Comparison of ENCODE assay signal across 18 mouse cellular contexts in the genomic region with DNA sequence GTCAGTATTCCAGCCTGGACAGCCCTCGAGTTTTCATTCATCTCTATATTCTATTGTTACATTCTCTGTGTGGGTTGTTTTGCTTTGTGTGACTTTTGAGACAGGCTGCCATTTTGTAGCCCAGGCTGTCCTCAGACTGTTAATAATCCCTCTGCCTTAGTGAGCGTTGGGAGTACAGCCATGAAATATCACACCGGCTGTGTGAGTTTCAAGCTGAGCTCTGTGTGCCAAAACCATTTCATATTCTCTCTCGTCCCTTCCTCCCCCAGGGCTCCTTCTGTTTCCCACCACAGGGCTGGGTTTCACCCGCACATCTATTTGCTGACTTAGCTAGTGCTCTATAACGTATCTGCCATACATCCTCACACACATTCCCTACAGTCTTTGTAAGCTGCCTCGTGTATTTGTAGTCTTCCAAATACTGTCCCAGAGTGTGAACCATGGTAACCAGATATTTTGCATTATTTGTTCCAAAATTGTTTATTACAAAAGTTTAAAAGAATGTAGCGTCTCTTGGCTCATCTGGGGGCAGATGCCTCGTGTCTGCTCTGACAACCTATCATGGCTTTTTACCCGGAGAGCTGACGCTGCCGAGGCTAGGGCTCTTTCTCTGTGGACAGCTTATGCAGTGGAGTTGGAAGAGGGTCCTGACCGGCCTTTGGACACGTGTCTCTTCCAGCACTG.
A peak's percentile ranks its signal among the peaks of the same experiment; 100 is the strongest.
DNase-seq lines count a peak whose midpoint lies in the region; ATAC-seq and TF ChIP-seq lines count a peak whose summit lies in the region.
"Had no signal": no experiment of that assay in that cellular context is flagged by ENCODE, and none has a peak within 500 bp of the region (broad histone marks: within the 10 kb centered on the region; RNA-seq: fewer than 3 reads in every experiment).

No protein-coding gene starts in this region.

- H3K36me3 ChIP-seq in forebrain, embryonic 14.5 days (ENCODE audit: control insufficient read depth, insufficient read depth, low read length) = peaks cover 36% of the 10 kb centered on the region
- H3K36me3 ChIP-seq in forebrain, embryonic 12.5 days (replicated peaks) = peaks cover 33% of the 10 kb centered on the region
- H3K36me3 ChIP-seq in heart, embryonic 12.5 days = peaks cover 40% of the 10 kb centered on the region

- H3K27me3 ChIP-seq in forebrain, embryonic 14.5 days (replicated peaks; ENCODE audit: control insufficient read depth, insufficient read depth, low read length) = no peaks in the 10 kb centered on the region
- no peaks in the 10 kb centered on the region for H3K27me3 ChIP-seq in forebrain, embryonic 12.5 days
- H3K27me3 ChIP-seq in heart, embryonic 12.5 days (replicated peaks) = no peaks in the 10 kb centered on the region
- H3K27me3 ChIP-seq: embryonic facial prominence, embryonic 12.5 days; hindbrain, embryonic 12.5 days; limb, embryonic 15.5 days had no signal

- H3K4me3 ChIP-seq in forebrain, embryonic 14.5 days (ENCODE audit: low read depth, low read length) = no peak overlapping the region
- no peak overlapping the region for H3K4me3 ChIP-seq in forebrain, embryonic 12.5 days (replicated peaks)
- no peak overlapping the region for H3K4me3 ChIP-seq in heart, embryonic 12.5 days
- H3K4me3 ChIP-seq: embryonic facial prominence, embryonic 12.5 days; hindbrain, embryonic 12.5 days; limb, embryonic 15.5 days; midbrain, embryonic 10.5 days; myocyte had no signal

- peak; percentile 61 for DNase-seq in forebrain, embryonic 14.5 days (ENCODE audit: low spot score)
- DNase-seq in layer of hippocampus, adult 18-20 months (ENCODE audit: low spot score in 2 of 2) = peak; percentile 74 to 88
- no peak for DNase-seq in layer of hippocampus, postnatal 25 days (ENCODE audit: extremely low spot score in 1 of 2, low spot score in 1 of 2)
- peak; percentile 70 for DNase-seq in brain, embryonic 14.5 days (ENCODE audit: low read depth)
- DNase-seq in layer of hippocampus, postnatal 14 days (ENCODE audit: low spot score in 2 of 2) = peak; percentile 51 to 88
- DNase-seq: heart, adult 18-20 months; kidney, adult 18-20 months; kidney, postnatal 14 days; liver, postnatal 0 days had no signal

- TF ChIP-seq CTCF in brain, embryonic 14.5 days (IDR thresholded peaks at IDR 0.05; ENCODE audit: borderline replicate concordance, extremely low read depth, insufficient read depth, insufficient read length) = no peak

- peaks cover 18% of the 10 kb centered on the region for H3K4me1 ChIP-seq in forebrain, embryonic 14.5 days (ENCODE audit: control insufficient read depth, insufficient read depth, low read length)
- H3K4me1 ChIP-seq in forebrain, embryonic 12.5 days = peaks cover 39% of the 10 kb centered on the region
- peaks cover 13% of the 10 kb centered on the region for H3K4me1 ChIP-seq in heart, embryonic 12.5 days (replicated peaks)

- no peaks in the 10 kb centered on the region for H3K9me3 ChIP-seq in forebrain, embryonic 14.5 days (replicated peaks; ENCODE audit: control insufficient read depth, low read length)
- no peaks in the 10 kb centered on the region for H3K9me3 ChIP-seq in forebrain, embryonic 12.5 days
- H3K9me3 ChIP-seq in heart, embryonic 12.5 days (replicated peaks) = peaks cover 3% of the 10 kb centered on the region; the same call in 1 of the 2 replicates
- H3K9me3 ChIP-seq: embryonic facial prominence, embryonic 12.5 days; hindbrain, embryonic 12.5 days; limb, embryonic 15.5 days; midbrain, embryonic 10.5 days had no signal

- no peak for TF ChIP-seq POLR2A in brain, embryonic 14.5 days (IDR thresholded peaks at IDR 0.05; ENCODE audit: borderline replicate concordance, extremely low read depth, insufficient read depth, insufficient read length, poor library complexity, severe bottlenecking)

- no peak overlapping the region for H3K4me2 ChIP-seq in forebrain, embryonic 14.5 days (ENCODE audit: low read length)
- H3K4me2 ChIP-seq in forebrain, embryonic 12.5 days = no peak overlapping the region
- H3K4me2 ChIP-seq in heart, embryonic 12.5 days = no peak overlapping the region
- H3K4me2 ChIP-seq: embryonic facial prominence, embryonic 12.5 days; hindbrain, embryonic 12.5 days; limb, embryonic 15.5 days had no signal

- WGBS in forebrain, embryonic 14.5 days = 82% methylated on average over 14 of the region's 14 CpGs
- WGBS in forebrain, embryonic 12.5 days = 87% methylated on average over 14 of the region's 14 CpGs
- 85% methylated on average over 14 of the region's 14 CpGs for WGBS in heart, embryonic 12.5 days

- ATAC-seq in forebrain, embryonic 14.5 days = peak; percentile 49; the same call in 1 of the 2 replicates
- ATAC-seq in forebrain, embryonic 12.5 days (ENCODE audit: low FRiP score) = no peak
- no peak for ATAC-seq in monocyte, adult 5-6 weeks (replicated peaks; ENCODE audit: insufficient number of reproducible peaks, low FRiP score, low TSS enrichment, poor library complexity, severe bottlenecking)
- no peak for ATAC-seq in heart, embryonic 12.5 days (ENCODE audit: insufficient number of reproducible peaks, low FRiP score)
- ATAC-seq: activated CD4-positive, CD25-positive, alpha-beta regulatory T cell, adult 4 months; liver, postnatal 0 days had no signal

- peak overlapping the region; percentile 63; the same call in 1 of the 2 replicates for H3K27ac ChIP-seq in forebrain, embryonic 14.5 days (ENCODE audit: low read depth, low read length)
- no peak overlapping the region for H3K27ac ChIP-seq in forebrain, embryonic 12.5 days
- H3K27ac ChIP-seq in heart, embryonic 12.5 days (ENCODE audit: poor library complexity, severe bottlenecking) = no peak overlapping the region
- H3K27ac ChIP-seq: embryonic facial prominence, embryonic 12.5 days; hindbrain, embryonic 12.5 days; limb, embryonic 15.5 days; midbrain, embryonic 10.5 days had no signal

- H3K9ac ChIP-seq in forebrain, embryonic 14.5 days (ENCODE audit: low read length) = no peak overlapping the region
- no peak overlapping the region for H3K9ac ChIP-seq in forebrain, embryonic 12.5 days
- no peak overlapping the region for H3K9ac ChIP-seq in heart, embryonic 12.5 days
- H3K9ac ChIP-seq: embryonic facial prominence, embryonic 12.5 days; hindbrain, embryonic 12.5 days; limb, embryonic 15.5 days; liver, postnatal 0 days had no signal

Comparison
In these comparisons a context has a peak if more than half of its experiments do, and no peak if none do; other contexts are left out.
1. DNase-seq: peak in forebrain, embryonic 14.5 days (single experiment), layer of hippocampus, adult 18-20 months (2 of 2), brain, embryonic 14.5 days (single experiment) and layer of hippocampus, postnatal 14 days (2 of 2); none in layer of hippocampus, postnatal 25 days (0 of 2).